Comparison of ENCODE assay signal across 9 mouse cellular contexts in the genomic region with DNA sequence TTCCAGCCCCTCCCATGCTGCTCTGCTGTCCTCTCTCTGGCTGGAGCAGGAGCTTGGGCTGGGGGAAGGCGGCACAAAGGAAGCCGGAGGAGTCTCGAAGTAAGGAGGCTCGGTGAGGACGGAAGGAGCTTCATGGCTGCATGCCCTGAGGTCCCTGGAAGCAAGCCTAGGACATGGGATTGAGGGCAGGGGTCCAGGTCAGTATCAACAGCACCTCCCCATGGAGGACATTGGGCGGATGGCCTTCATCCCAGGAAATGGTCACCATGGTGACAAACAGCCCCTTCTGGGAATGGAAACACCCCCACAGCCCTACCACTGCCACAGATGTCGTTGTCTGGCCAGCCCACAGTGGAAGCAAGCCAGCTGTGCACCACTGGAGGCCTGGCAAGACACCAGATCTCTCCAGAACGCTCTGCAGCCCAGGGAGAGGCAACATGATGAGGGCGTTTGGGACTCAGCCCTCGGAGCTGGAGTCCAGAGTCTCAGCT. TPM values are rescaled to one million over a fixed set of nuclear protein-coding genes. Genes with fewer than 3 reads are reported as not detected.
DNase-seq lines count a peak whose midpoint lies in the region; ATAC-seq and TF ChIP-seq lines count a peak whose summit lies in the region.
"Had no signal": no experiment of that assay in that cellular context is flagged by ENCODE, and none has a peak within 500 bp of the region (broad histone marks: within the 10 kb centered on the region; RNA-seq: fewer than 3 reads in every experiment).

No protein-coding gene starts in this region.

- no peak overlapping the region for H3K4me2 ChIP-seq in midbrain, embryonic 11.5 days
- H3K4me2 ChIP-seq in heart, postnatal 0 days (ENCODE audit: low read depth, low read length) = 0 out of 2 replicates have a peak overlapping the region, but pooled peaks have one; percentile 11
- no peak overlapping the region for H3K4me2 ChIP-seq in liver, embryonic 14.5 days (ENCODE audit: low read depth)

- no peaks in the 10 kb centered on the region for H3K9me3 ChIP-seq in midbrain, embryonic 10.5 days (replicated peaks)
- H3K9me3 ChIP-seq in midbrain, embryonic 11.5 days (ENCODE audit: control insufficient read depth, low read length) = no peaks in the 10 kb centered on the region
- H3K9me3 ChIP-seq in heart, postnatal 0 days (replicated peaks; ENCODE audit: control insufficient read depth, low read length) = no peaks in the 10 kb centered on the region
- H3K9me3 ChIP-seq in liver, embryonic 14.5 days (ENCODE audit: control insufficient read depth, low read length) = no peaks in the 10 kb centered on the region

- no peaks in the 10 kb centered on the region for H3K36me3 ChIP-seq in midbrain, embryonic 10.5 days
- no peaks in the 10 kb centered on the region for H3K36me3 ChIP-seq in midbrain, embryonic 11.5 days (ENCODE audit: control insufficient read depth, insufficient read depth, low read length)
- no peaks in the 10 kb centered on the region for H3K36me3 ChIP-seq in heart, postnatal 0 days (replicated peaks; ENCODE audit: control insufficient read depth, insufficient read depth, low read length)
- H3K36me3 ChIP-seq in liver, embryonic 14.5 days (replicated peaks; ENCODE audit: control insufficient read depth, insufficient read depth, low read depth) = no peaks in the 10 kb centered on the region

- peaks cover 42% of the 10 kb centered on the region for H3K4me1 ChIP-seq in midbrain, embryonic 10.5 days
- peaks cover 11% of the 10 kb centered on the region for H3K4me1 ChIP-seq in midbrain, embryonic 11.5 days (ENCODE audit: control insufficient read depth, insufficient read depth, low read length)
- peaks cover 19% of the 10 kb centered on the region for H3K4me1 ChIP-seq in embryonic fibroblast, embryonic 13.5 days (ENCODE audit: control insufficient read depth, insufficient read depth, low read length)
- H3K4me1 ChIP-seq in heart, postnatal 0 days (ENCODE audit: control insufficient read depth, insufficient read depth) = peaks cover 13% of the 10 kb centered on the region
- H3K4me1 ChIP-seq in liver, embryonic 14.5 days (replicated peaks; ENCODE audit: control insufficient read depth in 2 of 2, insufficient read depth in 2 of 2, low read length in 1 of 2) = no peaks in the 10 kb centered on the region

- TF ChIP-seq POLR2A in embryonic fibroblast, embryonic 13.5 days (IDR thresholded peaks at IDR 0.05; ENCODE audit: low read depth, low read length) = peak; percentile 50

- peaks cover 45% of the 10 kb centered on the region for H3K27me3 ChIP-seq in midbrain, embryonic 10.5 days (ENCODE audit: low read depth, poor library complexity, severe bottlenecking)
- H3K27me3 ChIP-seq in midbrain, embryonic 11.5 days (ENCODE audit: control insufficient read depth, insufficient read depth, low read length) = no peaks in the 10 kb centered on the region; the same call in 1 of the 2 replicates
- no peaks in the 10 kb centered on the region for H3K27me3 ChIP-seq in heart, postnatal 0 days (ENCODE audit: control insufficient read depth, insufficient read depth, low read length)
- no peaks in the 10 kb centered on the region for H3K27me3 ChIP-seq in liver, embryonic 14.5 days (ENCODE audit: control insufficient read depth, insufficient read depth, low read length)

- H3K27ac ChIP-seq in midbrain, embryonic 10.5 days (replicated peaks) = peak overlapping the region; percentile 67; the same call in 1 of the 2 replicates
- H3K27ac ChIP-seq in midbrain, embryonic 11.5 days (ENCODE audit: low read depth, low read length) = no peak overlapping the region
- H3K27ac ChIP-seq in embryonic fibroblast, embryonic 13.5 days (ENCODE audit: insufficient read depth, low read length) = peak overlapping the region; percentile 95
- H3K27ac ChIP-seq in heart, postnatal 0 days (ENCODE audit: low read depth) = peak overlapping the region; percentile 77
- H3K27ac ChIP-seq in liver, embryonic 14.5 days = no peak overlapping the region

- TF ChIP-seq EP300 in heart, postnatal 0 days (IDR thresholded peaks at IDR 0.05; ENCODE audit: low read depth) = peak; percentile 81
- TF ChIP-seq EP300 in liver, embryonic 14.5 days (IDR thresholded peaks at IDR 0.05; ENCODE audit: low read depth) = no peak

- ATAC-seq in midbrain, embryonic 11.5 days (ENCODE audit: low FRiP score) = no peak
- peak; percentile 84 for ATAC-seq in heart, postnatal 0 days (ENCODE audit: insufficient read depth, low read depth)
- peak; percentile 25; the same call in 1 of the 2 replicates for ATAC-seq in liver, embryonic 14.5 days (ENCODE audit: insufficient read depth)
- ATAC-seq in granulocyte monocyte progenitor cell, adult 5-6 weeks (replicated peaks; ENCODE audit: poor library complexity, severe bottlenecking) = no peak

- WGBS in midbrain, embryonic 10.5 days = 45% methylated on average over 10 of the region's 10 CpGs
- 40% methylated on average over 10 of the region's 10 CpGs for WGBS in midbrain, embryonic 11.5 days
- WGBS in heart, postnatal 0 days = 18% methylated on average over 10 of the region's 10 CpGs
- WGBS in liver, embryonic 14.5 days (ENCODE audit: insufficient replicate concordance) = 52% methylated on average over 10 of the region's 10 CpGs

- DNase-seq in midbrain, embryonic 10.5 days (ENCODE audit: low spot score) = peak; percentile 34
- no peak for DNase-seq in midbrain, embryonic 11.5 days (ENCODE audit: low spot score, missing footprints)
- peak; percentile 93 for DNase-seq in heart, postnatal 0 days (ENCODE audit: low spot score)
- DNase-seq in layer of hippocampus, adult 18-20 months (ENCODE audit: low spot score in 2 of 2) = peak; percentile 48 to 69
- no peak for DNase-seq in liver, embryonic 14.5 days (ENCODE audit: low read depth in 3 of 3, low spot score in 3 of 3)
- peak; percentile 48 for DNase-seq in right cerebral cortex, postnatal 25 days

- peak; percentile 15; the same call in 1 of the 2 replicates for TF ChIP-seq CTCF in embryonic fibroblast, embryonic 13.5 days (IDR thresholded peaks at IDR 0.05; ENCODE audit: borderline replicate concordance, insufficient read depth, low read length)
- TF ChIP-seq CTCF in heart, postnatal 0 days (IDR thresholded peaks at IDR 0.05; ENCODE audit: low read depth) = peak; percentile 25
- no peak for TF ChIP-seq CTCF in liver, embryonic 14.5 days (IDR thresholded peaks at IDR 0.05; ENCODE audit: low read depth)

- H3K9ac ChIP-seq in midbrain, embryonic 11.5 days (ENCODE audit: low read length) = no peak overlapping the region
- H3K9ac ChIP-seq in heart, postnatal 0 days (replicated peaks; ENCODE audit: low read depth, low read length) = no peak overlapping the region
- H3K9ac ChIP-seq in liver, embryonic 14.5 days (replicated peaks) = no peak overlapping the region

- no peak overlapping the region for H3K4me3 ChIP-seq in midbrain, embryonic 10.5 days
- H3K4me3 ChIP-seq in midbrain, embryonic 11.5 days (ENCODE audit: low read depth, low read length) = no peak overlapping the region
- no peak overlapping the region for H3K4me3 ChIP-seq in embryonic fibroblast, embryonic 13.5 days (ENCODE audit: insufficient read depth, low read length)
- H3K4me3 ChIP-seq in heart, postnatal 0 days (ENCODE audit: low read depth, low read length) = no peak overlapping the region
- no peak overlapping the region for H3K4me3 ChIP-seq in liver, embryonic 14.5 days (ENCODE audit: insufficient read depth in 1 of 2, low read depth in 2 of 2, low read length in 2 of 2)

RNA-seq across cellular contexts. Expression of a gene that starts 37.4 kb away (rescaled TPM):
- polyA plus RNA-seq in midbrain, embryonic 10.5 days (2016; fragmentation: Nextera tagmentation; extraction: Ambion mirVana) = 410 and 413 TPM in 2 replicates
- polyA plus RNA-seq in midbrain, embryonic 11.5 days (2014; fragmentation: Nextera tagmentation; extraction: Ambion mirVana) = 252 and 273 TPM in 2 replicates
- polyA plus RNA-seq in embryonic fibroblast, embryonic 13.5 days (2011; ENCODE audit: insufficient read length, low read depth, missing spikeins) = 227 and 265 TPM in 2 replicates
- 74.5 and 94.6 TPM in 2 replicates for total RNA-seq in heart, postnatal 0 days (2014; rRNA removed; ENCODE audit: low replicate concordance)
- polyA plus RNA-seq in heart, postnatal 0 days (2015; fragmentation: Nextera tagmentation; extraction: Ambion mirVana) = 150 and 152 TPM in 2 replicates
- total RNA-seq in layer of hippocampus, adult 18-20 months (2021) = 100 to 1,000 TPM; 235 to 247 TPM
- 75.0 and 75.9 TPM in 2 replicates for polyA plus RNA-seq in liver, embryonic 14.5 days (2012; rRNA removed)
- 145 and 158 TPM in 2 replicates for polyA plus RNA-seq in liver, embryonic 14.5 days (2014; fragmentation: Nextera tagmentation; extraction: Ambion mirVana)
- 112 and 155 TPM in 2 replicates for total RNA-seq in granulocyte monocyte progenitor cell, adult 5-6 weeks (2014; fragmentation: Nextera tagmentation)
- total RNA-seq in granulocyte monocyte progenitor cell, adult 5-6 weeks (2017) = 49.7 and 50.5 TPM in 2 replicates

RNA-seq across cellular contexts. Expression of a gene that starts 56.5 kb away (rescaled TPM):
- 30.0 and 36.1 TPM in 2 replicates for polyA plus RNA-seq in midbrain, embryonic 10.5 days (2016; fragmentation: Nextera tagmentation; extraction: Ambion mirVana)
- 18.4 and 20.8 TPM in 2 replicates for polyA plus RNA-seq in midbrain, embryonic 11.5 days (2014; fragmentation: Nextera tagmentation; extraction: Ambion mirVana)
- 73.0 and 82.3 TPM in 2 replicates for polyA plus RNA-seq in embryonic fibroblast, embryonic 13.5 days (2011; ENCODE audit: insufficient read length, low read depth, missing spikeins)
- 1.5 TPM in 1 of 2 replicates, not detected in the other for total RNA-seq in heart, postnatal 0 days (2014; rRNA removed; ENCODE audit: low replicate concordance)
- 6.0 and 7.0 TPM in 2 replicates for polyA plus RNA-seq in heart, postnatal 0 days (2015; fragmentation: Nextera tagmentation; extraction: Ambion mirVana)
- under 1 TPM; 0.32 to 0.53 TPM for total RNA-seq in layer of hippocampus, adult 18-20 months (2021)
- polyA plus RNA-seq in liver, embryonic 14.5 days (2012; rRNA removed) = 1.9 and 2.2 TPM in 2 replicates
- 1.1 and 2.0 TPM in 2 replicates for polyA plus RNA-seq in liver, embryonic 14.5 days (2014; fragmentation: Nextera tagmentation; extraction: Ambion mirVana)
- total RNA-seq in granulocyte monocyte progenitor cell, adult 5-6 weeks (2014; fragmentation: Nextera tagmentation) = not detected in 2 replicates
- not detected in 2 replicates for total RNA-seq in granulocyte monocyte progenitor cell, adult 5-6 weeks (2017)
- total RNA-seq: hematopoietic stem cell, adult 5-6 weeks had no signal

Comparison
In these comparisons a context has a peak if more than half of its experiments do, and no peak if none do; other contexts are left out.
1. DNase-seq: peak in midbrain, embryonic 10.5 days (single experiment), heart, postnatal 0 days (single experiment), layer of hippocampus, adult 18-20 months (2 of 2) and right cerebral cortex, postnatal 25 days (single experiment); none in midbrain, embryonic 11.5 days (single experiment) and liver, embryonic 14.5 days (0 of 3).
2. H3K27ac ChIP-seq: peak in midbrain, embryonic 10.5 days (single experiment), embryonic fibroblast, embryonic 13.5 days (single experiment) and heart, postnatal 0 days (single experiment); none in midbrain, embryonic 11.5 days (single experiment) and liver, embryonic 14.5 days (single experiment).
3. ATAC-seq: peak in heart, postnatal 0 days (single experiment) and liver, embryonic 14.5 days (single experiment); none in midbrain, embryonic 11.5 days (single experiment) and granulocyte monocyte progenitor cell, adult 5-6 weeks (single experiment).